9 mouse cellular contexts compared by ENCODE assay signal in genomic region chrX:53161115-53161514, GRCm38 (mm10).
DNase-seq lines count a peak whose midpoint lies in the region; ATAC-seq lines count a peak whose summit lies in the region.
"Had no signal": no experiment of that assay in that cellular context is flagged by ENCODE, and none has a peak within 500 bp of the region (broad histone marks: within the 10 kb centered on the region; RNA-seq: fewer than 3 reads in every experiment).

No protein-coding gene starts in this region.

- intact Hi-C loops in gastrocnemius, postnatal 14 days (cut with DNase I; ENCODE audit: low total_unique reads) = no loop called here

- H3K4me2 ChIP-seq in midbrain, embryonic 13.5 days (replicated peaks) = no peak overlapping the region

- no peak overlapping the region for H3K9ac ChIP-seq in midbrain, embryonic 13.5 days (replicated peaks)

- ATAC-seq in midbrain, embryonic 13.5 days = no peak

- DNase-seq in spleen, postnatal 36 days (ENCODE audit: low spot score in 2 of 2) = peak; percentile 1 to 2
- DNase-seq in spleen, adult 12 weeks (ENCODE audit: low spot score) = no peak
- peak; percentile 28 for DNase-seq in gastrocnemius, postnatal 14 days
- peak; percentile 34 to 53 for DNase-seq in kidney, postnatal 4 days
- peak; percentile 37 for DNase-seq in testis, postnatal 14 days (ENCODE audit: low spot score)
- DNase-seq in layer of hippocampus, postnatal 10 days (ENCODE audit: low spot score in 2 of 2) = no peak
- no peak for DNase-seq in spleen, adult 18-20 months

- no peaks in the 10 kb centered on the region for H3K36me3 ChIP-seq in midbrain, embryonic 13.5 days

- WGBS in midbrain, embryonic 13.5 days = 70% methylated on average over 5 of the region's 5 CpGs

- no peaks in the 10 kb centered on the region for H3K4me1 ChIP-seq in midbrain, embryonic 13.5 days (replicated peaks)

- no peaks in the 10 kb centered on the region for H3K9me3 ChIP-seq in midbrain, embryonic 13.5 days

- no peak overlapping the region for H3K27ac ChIP-seq in midbrain, embryonic 13.5 days
- H3K27ac ChIP-seq: kidney, postnatal 0 days had no signal

- H3K4me3 ChIP-seq in midbrain, embryonic 13.5 days (replicated peaks) = no peak overlapping the region

- no peaks in the 10 kb centered on the region for H3K27me3 ChIP-seq in midbrain, embryonic 13.5 days

Comparison
In these comparisons a context has a peak if more than half of its experiments do, and no peak if none do; other contexts are left out.
1. DNase-seq: peak in spleen, postnatal 36 days (2 of 2), gastrocnemius, postnatal 14 days (single experiment), kidney, postnatal 4 days (2 of 2) and testis, postnatal 14 days (single experiment); none in spleen, adult 12 weeks (single experiment), layer of hippocampus, postnatal 10 days (0 of 2) and spleen, adult 18-20 months (0 of 2).